Mouse (Mus musculus) cortical plate, adult 2 months (tissue): ENCODE measurements around the gene Hsd11b1.

Experiments
- CTCF ChIP-seq: fragments of 200-500 bp; IDR thresholded peaks from 2 replicates; pipeline ENCODE4 v1.5.1; 2011; ENCODE audit warnings: mild to moderate bottlenecking, control low read depth, low read length; ENCODE audit not compliant: insufficient read depth; ENCODE audit errors: extremely low read depth
- POLR2A ChIP-seq: fragments of 200-500 bp; IDR thresholded peaks from 2 replicates; pipeline ENCODE4 v1.6.1; 2011; ENCODE audit warnings: mild to moderate bottlenecking, low read length, control low read depth; ENCODE audit not compliant: insufficient read depth; ENCODE audit errors: extremely low read depth

- no peak for TF ChIP-seq POLR2A
- TF ChIP-seq CTCF: no peak
Measured at GRCm38 (mm10) chr1:193284228-193284779, 20.4 kb upstream of the Hsd11b1 start.
